Mouse (Mus musculus): Measurements from ENCODE around the gene Cyp11a1. TPM values are rescaled to one million over a fixed set of nuclear protein-coding genes. Genes with fewer than 3 reads are reported as not detected.

The Cyp11a1 gene
- under 1 TPM in 1 of 2 experiments, not detected in 1; 0.10 TPM for total RNA-seq (2021)
- long read RNA-seq, experiment 1, result 0 reads
- long read RNA-seq, experiment 2, partial matches to known transcripts, result 1 of 1 reads
- long read RNA-seq, experiment 2, other reads (novel, unspliced or antisense), result 0 of 1 reads

DNA sequence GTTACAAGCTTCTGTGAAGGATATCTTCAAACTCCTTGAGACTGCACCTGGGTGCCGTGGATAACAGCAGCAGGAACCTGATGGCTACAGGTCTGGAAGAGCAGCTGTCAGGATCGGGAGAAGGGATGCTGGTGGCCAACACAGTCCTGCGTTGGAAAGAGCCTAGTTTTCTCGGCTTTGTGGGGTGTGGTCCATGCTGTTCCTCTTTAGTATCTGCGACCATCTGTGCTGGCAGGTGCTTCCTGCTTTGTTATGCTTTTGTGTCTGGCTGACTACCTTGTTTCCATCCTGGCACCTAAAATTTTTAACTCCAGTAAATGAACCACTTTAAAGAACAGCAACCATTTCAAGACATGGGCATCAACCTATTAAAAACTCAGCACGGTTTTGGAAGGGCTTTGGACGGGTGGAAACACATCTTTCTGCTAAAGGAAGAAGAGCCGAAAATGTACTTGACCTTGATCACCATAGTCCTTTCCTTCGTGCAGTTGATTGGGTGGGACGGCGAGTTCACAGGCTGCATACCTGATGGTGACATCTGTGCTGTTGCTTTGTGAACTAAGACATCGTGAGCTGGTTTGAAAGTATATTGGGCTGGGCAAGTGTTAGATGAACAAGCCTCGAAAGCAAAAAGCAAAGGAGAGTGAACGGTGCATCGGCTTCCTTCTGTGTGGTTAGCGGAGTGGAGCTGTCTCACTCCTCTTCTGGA lies at the start of gene Cyp11a1:
Gene Cyp11a1 (plus strand): TSS at position 659 of the 709 bp plus-strand sequence.
- DNase-seq, result no peak
- Histone ChIP-seq H3K27ac (no peak within 1 kb of the TSS), H3K4me3 (no peak within 1 kb of the TSS)
- intact Hi-C loops (cut with DNase I), result no loop called here
- TF ChIP-seq CTCF (IDR thresholded peaks at IDR 0.05), result no peak

DNA sequence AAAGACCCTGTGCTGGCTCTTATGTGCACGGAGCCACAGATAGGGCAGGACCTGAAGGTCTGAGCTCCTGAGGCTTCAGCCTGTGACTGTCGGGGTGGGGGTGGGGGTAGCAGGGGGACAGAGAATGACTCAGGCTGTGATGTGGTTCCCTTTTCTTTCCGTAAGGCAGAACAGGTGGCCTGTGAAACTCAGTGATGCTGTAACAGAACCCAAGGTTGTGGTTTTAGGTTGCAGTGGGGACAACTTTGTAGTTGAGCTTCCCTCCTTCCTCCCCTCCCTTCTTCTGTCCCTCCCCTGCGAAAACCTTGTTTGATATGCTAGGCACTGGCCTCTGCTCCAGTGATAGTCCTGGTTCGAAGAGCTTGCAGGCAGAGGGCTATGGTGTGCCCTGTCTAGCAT lies 49.4 kb upstream of the Cyp11a1 start:
- intact Hi-C loops (cut with DNase I), result no loop called here
- DNase-seq, result no peak
- H3K27ac ChIP-seq, result peak overlapping the region; percentile 35; the same call in 1 of the 2 replicates
- no peak for TF ChIP-seq CTCF (IDR thresholded peaks at IDR 0.05)
- H3K4me3 ChIP-seq, result no peak overlapping the region

DNA sequence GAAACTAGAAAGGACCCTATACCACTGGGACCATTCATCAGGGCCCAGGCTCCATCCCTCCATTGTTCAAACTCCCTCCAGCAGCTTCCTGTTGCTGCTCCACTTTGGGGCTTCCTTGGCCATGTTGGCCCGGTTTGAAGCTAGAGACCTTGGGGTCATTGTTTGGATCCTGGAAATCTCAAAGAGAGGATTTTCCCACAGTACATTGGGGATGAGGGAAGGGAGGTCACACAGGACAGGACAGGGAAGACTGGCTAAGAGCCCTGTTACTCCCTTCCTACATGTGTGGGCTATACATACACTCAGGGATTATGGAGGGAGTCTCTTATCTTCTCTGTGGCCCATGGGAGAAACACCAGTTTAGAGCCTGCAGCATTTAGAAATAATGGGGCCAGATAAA lies 47.6 kb upstream of the Cyp11a1 start:
- peak overlapping the region; percentile 72; the same call in 1 of the 2 replicates for H3K27ac ChIP-seq
- intact Hi-C loops (cut with DNase I), result no loop called here
- H3K4me3 ChIP-seq, result no peak overlapping the region
- no peak for TF ChIP-seq CTCF (IDR thresholded peaks at IDR 0.05)
- no peak for DNase-seq

DNA sequence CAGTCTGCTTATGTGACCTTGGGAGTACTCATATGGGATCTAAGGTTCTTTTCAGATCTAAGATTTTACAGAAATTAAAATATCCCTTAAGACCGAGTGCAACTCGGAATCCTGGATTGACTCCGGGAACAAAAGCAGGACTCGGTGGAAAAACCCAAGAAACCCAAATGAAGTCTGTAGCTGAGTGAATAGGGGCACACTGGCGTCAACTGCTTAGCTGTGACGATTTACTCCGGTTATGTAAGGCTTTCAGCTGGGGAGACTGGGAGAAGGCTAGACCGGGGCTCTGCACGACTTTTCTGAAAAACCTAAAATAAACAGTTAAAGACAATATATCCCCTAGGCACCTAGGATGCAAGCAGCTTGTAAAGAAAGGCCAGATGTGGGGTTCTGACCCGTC lies 46.8 kb upstream of the Cyp11a1 start:
- Histone ChIP-seq H3K4me3 (no peak overlapping the region), H3K27ac (peak overlapping the region; percentile 72)
- intact Hi-C loops (cut with DNase I), result no loop called here
- DNase-seq, result no peak
- TF ChIP-seq CTCF (IDR thresholded peaks at IDR 0.05), result no peak

DNA sequence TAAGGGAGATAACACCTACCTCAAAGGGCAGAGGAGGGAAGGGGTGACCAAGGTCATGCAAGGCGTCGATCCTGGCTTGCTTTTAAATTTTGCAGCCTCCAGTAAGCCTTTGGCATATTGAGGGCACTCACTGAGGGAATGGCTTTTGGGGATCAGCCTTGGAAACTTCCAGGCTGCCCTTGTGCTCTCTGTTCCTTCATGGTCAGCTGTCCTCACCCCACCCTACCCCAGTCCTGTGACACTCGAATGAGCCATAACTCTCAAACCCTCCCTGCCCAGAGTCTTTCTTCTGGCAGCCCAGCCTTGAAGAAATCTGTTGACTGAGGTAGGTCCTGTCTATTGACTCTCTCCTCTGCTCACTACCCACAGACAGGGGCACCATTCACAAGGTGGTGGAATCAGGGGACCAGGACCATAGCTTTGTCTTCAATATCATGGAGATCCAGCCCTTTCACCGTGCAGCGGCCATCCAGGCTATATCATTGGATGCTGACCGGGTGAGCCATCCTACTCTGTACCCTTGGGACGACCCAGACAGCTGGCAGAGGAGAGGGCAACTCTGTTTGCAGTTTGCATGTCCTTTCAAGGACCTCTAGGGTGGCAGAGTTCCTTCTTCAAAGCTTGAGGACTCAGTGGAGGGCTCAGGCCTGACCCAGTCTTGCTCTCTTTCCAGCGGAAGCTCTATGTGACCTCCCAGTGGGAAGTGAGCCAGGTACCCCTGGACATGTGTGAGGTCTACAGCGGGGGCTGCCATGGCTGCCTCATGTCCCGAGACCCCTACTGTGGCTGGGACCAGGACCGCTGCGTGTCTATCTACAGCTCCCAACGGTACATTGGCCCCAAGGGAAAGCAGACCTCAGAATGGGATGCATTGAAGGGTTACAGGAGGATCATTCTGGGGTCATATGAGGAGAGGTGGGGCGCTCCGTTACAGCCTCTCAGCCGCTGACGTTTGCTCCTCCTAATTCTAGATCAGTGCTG lies 46.0 kb upstream of the Cyp11a1 start:
- no peak for DNase-seq
- intact Hi-C loops (cut with DNase I), result no loop called here

DNA sequence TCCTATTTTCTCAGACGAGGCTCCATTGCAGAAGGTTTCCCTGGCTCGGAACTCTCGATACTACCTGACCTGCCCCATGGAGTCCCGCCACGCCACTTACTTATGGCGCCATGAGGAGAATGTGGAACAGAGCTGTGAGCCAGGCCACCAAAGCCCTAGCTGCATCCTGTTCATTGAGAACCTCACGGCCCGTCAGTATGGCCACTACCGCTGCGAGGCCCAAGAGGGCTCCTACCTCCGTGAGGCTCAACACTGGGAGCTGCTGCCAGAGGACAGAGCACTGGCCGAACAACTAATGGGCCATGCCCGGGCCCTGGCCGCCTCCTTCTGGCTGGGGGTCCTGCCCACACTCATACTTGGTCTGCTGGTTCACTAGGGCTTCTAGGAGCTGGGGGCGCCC lies 45.0 kb upstream of the Cyp11a1 start:
- DNase-seq, result no peak
- intact Hi-C loops (cut with DNase I), result no loop called here
- no peak for TF ChIP-seq CTCF (IDR thresholded peaks at IDR 0.05)
- H3K4me3 ChIP-seq, result no peak overlapping the region
- peak overlapping the region; percentile 72 for H3K27ac ChIP-seq

More for the DNA sequence above, 46.0 kb upstream of the Cyp11a1 start:
- no peak for TF ChIP-seq CTCF (IDR thresholded peaks at IDR 0.05)
- H3K4me3 ChIP-seq, result no peak overlapping the region
- H3K27ac ChIP-seq, result peak overlapping the region; percentile 72

DNA sequence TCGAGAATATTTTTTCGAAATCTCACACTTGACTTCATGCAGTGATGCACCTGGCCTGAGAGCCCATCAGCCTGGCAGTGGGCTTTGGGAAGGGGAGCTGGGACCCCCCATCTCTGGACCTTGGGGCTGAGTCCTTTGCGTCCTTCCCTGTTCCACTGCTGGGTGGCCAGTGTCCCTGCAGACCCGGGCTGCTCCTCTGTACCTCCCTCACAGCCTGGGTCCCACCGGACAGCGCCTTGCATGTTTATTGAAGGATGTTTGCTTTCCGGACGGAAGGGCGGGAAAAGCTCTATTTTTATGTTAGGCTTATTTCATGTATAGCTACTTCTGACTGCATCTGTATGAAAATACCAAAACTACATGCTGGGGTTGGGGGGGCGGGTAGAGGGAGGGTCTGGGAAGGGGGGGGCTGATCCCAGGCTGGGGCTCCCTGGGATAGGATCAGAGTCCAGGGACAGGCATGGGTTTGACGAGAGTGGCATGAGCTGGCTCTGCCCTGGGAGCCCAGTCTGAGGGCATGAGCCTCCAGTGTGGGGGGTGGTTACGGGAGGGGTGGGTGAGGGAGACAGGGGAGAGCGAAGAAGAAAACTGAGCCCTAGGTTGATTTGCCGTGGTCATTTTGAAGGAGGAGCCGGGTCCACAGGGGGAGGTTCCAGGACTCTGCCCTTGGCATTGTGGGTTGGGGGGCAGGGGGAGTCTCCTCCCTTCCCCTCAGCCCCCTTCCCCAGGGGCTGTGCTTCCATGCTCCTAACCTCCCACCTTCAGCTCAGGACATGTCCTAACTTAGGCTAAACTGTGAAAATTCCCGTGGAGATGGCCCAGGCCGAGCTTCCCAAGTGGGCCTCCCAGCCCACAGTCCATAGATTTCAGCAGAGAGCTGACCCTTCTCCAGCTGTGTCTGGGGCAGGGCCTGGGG lies 44.1 kb upstream of the Cyp11a1 start:
- DNase-seq, result no peak
- no peak for TF ChIP-seq CTCF (IDR thresholded peaks at IDR 0.05)
- intact Hi-C loops (cut with DNase I), result no loop called here
- Histone ChIP-seq H3K27ac (peak overlapping the region; percentile 72), H3K4me3 (no peak overlapping the region)

- intact Hi-C loops (cut with DNase I), result no loop called here
- DNase-seq, result no peak
- Histone ChIP-seq H3K4me3 (no peak overlapping the region), H3K27ac (peak overlapping the region; percentile 84)
- TF ChIP-seq CTCF (IDR thresholded peaks at IDR 0.05), result no peak
These were observed 42.8 kb upstream of the Cyp11a1 start for GRCm38 (mm10) chr9:57963249-57963997.

DNA sequence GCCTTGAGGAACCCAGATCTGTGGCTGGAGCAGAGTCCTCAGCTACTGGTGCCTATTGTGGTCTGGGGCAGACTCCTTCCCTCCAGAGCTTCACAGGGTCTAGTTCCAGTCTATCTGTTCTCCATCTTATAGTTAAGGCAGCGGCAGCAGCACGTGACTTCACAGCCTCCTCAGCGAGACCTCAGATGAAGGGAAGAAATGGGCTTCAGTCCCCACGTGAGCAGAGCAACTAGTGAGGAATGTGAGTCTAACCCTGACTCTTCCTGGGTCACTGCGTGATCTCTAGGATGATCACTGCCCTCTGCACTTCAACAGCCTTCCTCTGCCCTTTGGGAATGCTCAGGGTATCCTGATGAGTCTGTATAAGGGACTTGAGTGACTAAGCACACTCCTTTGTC lies 42.2 kb upstream of the Cyp11a1 start:
- TF ChIP-seq CTCF (IDR thresholded peaks at IDR 0.05), result no peak
- intact Hi-C loops (cut with DNase I), result loop anchor here (2.0 kb wide), 1 partner anchor 23 kb away; the partner anchor contains the start of gene Sema7a
- H3K4me3 ChIP-seq, result no peak overlapping the region
- no peak for DNase-seq
- H3K27ac ChIP-seq, result peak overlapping the region; percentile 84

DNA sequence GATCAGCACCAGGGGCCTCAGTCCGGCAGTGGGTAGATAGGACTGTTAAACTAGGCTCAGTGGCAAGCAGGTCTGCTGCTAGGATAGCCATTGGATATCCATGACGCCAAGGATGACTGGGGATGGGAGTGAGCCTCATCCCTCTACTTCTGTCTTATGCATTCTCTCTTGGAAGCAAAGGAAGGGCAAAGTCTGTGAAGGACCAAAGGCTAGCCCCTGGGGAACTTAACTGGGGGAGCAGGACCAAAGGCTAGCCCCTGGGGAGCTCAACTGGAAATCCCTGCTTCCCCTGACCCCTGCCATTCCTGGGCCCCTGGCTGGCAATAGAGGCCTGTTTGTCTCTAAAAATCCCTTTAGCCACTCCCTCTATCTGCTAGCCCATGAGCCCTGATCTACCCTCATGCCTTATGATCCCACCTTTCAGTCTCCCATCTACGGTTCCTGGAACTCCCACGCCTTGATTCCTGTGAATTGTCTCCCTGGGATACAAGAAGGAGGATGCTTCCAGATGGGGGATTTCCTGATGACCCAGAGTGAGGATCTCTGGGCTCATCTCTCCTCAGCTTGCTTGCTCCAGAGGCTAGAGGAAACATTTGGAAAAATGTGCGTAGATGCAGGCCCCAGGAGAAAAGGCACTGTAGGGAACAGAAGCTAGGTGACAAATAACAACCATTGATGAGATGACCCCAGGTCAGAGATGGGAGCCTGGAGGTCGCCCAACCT lies 41.5 kb upstream of the Cyp11a1 start:
- Histone ChIP-seq H3K27ac (peak overlapping the region; percentile 84), H3K4me3 (no peak overlapping the region)
- no peak for TF ChIP-seq CTCF (IDR thresholded peaks at IDR 0.05)
- intact Hi-C loops (cut with DNase I), result loop anchor here (2.0 kb wide), 1 partner anchor 24 kb away; the partner anchor contains the start of gene Sema7a
- no peak for DNase-seq

Data from gastrocnemius, adult 2 months (tissue).